Mouse (Mus musculus) cerebellum, adult (tissue): ENCODE results near the gene Skap1.

Experiments used
- ATAC-seq: cut with Nextera tagmentation; 2 replicates; pipeline ENCODE4 v1.9.2; 2017; ENCODE audit warnings: mild to moderate bottlenecking, moderate library complexity, mixed read lengths; ENCODE audit not compliant: insufficient number of reproducible peaks, low FRiP score, low TSS enrichment

Gene Skap1

GRCm38 (mm10) chr11:96550960-96551703, 86.7 kb downstream of the Skap1 start:
- ATAC-seq = no peak

GRCm38 (mm10) chr11:96553091-96553490, 88.7 kb downstream of the Skap1 start:
- no peak for ATAC-seq

- ATAC-seq = no peak
Measured at GRCm38 (mm10) chr11:96560229-96560628, 95.8 kb downstream of the Skap1 start.

DNA sequence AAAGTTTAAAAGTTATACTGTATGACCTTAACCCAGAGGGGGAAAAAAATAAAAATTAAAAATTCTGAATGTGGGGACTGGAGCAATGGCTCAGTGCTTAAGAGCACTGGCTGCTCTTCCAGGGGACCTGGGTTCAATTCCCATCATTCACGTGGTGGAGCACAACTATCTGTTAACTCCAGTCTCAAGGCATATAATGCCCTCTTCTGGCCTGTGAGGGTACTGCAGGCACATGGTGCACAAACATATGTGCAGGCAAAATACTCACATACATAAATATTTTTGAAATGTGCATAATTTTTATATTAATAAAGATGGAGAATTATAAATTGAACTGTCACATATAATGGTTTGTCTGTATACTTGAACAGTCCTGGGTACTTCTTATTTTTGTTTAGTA, 99.7 kb downstream of the Skap1 start:
- ATAC-seq = no peak

DNA sequence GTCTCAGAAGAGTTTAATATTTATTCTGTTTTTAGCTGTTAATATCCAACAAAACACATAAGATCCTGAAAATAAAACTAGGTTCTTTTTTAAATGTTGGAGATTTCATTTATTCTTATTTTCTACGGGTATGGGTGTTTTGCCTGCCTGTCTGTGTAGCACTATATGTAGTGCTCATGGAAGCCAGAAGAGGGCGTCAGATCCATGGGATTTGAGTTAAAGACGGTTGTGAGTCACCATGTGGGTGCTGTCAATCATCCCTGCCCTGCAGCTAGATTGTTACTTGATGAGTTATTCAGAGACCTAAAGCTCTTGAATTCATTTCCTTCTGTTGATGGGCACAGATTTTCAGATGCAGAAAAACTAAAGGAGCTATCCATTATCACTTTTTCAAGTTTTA, 108.1 kb downstream of the Skap1 start:
- ATAC-seq = no peak

GRCm38 (mm10) chr11:96576491-96577427, 112.4 kb downstream of the Skap1 start:
- ATAC-seq = no peak

- no peak for ATAC-seq
Measured at GRCm38 (mm10) chr11:96578551-96579283, 114.3 kb downstream of the Skap1 start.

GRCm38 (mm10) chr11:96581604-96582384, 117.4 kb downstream of the Skap1 start:
- no peak for ATAC-seq

GRCm38 (mm10) chr11:96582595-96582994, 118.2 kb downstream of the Skap1 start:
- no peak for ATAC-seq

- ATAC-seq = no peak
Measured at GRCm38 (mm10) chr11:96589828-96590227, 125.4 kb downstream of the Skap1 start.

DNA sequence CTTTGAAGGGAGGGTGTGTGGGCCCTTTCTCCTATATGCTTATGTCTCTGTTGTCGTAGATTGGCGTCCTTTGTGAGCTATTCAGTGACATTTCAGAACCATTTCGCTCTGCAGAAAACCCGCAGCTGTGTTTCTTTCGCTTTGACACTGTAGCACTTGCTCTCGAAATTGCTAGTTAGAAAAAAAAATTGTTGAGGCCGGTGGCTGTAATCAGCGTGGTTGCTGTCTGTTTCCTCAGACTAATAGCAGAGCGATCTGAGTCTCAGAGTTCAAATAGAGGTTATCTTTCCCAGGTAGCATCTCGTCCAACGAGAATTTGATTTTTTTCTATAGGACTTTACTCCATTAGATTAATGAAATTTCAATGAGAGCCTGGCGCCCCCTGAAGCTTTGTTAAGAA, 131.5 kb downstream of the Skap1 start:
- no peak for ATAC-seq

DNA sequence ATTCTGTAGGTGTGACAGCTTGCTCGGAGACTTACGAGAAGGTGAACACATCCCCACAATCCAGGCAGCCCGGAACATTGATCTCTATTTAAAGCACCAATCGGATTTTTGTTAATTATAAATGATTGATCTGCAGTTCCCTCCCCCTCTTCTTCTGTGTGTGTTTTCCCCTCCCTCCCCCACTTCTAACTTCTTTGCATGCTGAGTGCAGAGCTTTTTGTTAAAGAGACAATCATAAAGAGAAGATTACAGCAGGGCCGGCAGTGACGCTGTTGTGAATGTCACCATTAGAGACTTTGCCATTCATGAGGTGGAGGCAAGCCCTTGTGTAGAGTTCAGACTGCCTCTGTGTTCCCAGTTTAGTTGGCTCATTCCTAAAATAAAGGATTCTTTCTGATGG, 131.9 kb downstream of the Skap1 start:
- ATAC-seq = no peak

DNA sequence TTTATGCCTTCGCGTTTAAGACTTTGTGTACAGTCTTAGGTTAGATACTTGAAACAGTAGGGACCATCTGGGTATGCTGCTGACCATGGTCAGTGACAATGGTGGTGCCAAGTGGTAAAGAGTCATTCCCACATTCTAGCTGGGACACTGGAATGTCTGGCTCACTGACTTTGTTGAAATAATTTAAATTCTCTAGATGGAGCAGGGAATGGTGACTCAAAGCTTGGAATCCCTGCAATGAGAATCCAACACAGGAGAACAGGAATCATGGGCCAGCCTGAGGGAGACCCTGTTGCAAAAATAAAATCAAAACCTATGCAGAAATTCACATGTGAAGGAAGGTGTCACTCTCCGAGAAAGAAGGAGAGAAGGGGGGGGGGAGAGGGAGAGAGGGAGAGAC, 138.4 kb downstream of the Skap1 start:
- no peak for ATAC-seq

- no peak for ATAC-seq
Measured at GRCm38 (mm10) chr11:96604306-96604705, 139.9 kb downstream of the Skap1 start.

GRCm38 (mm10) chr11:96604751-96605450, 140.5 kb downstream of the Skap1 start:
- ATAC-seq = no peak

GRCm38 (mm10) chr11:96605516-96605915, 141.1 kb downstream of the Skap1 start:
- no peak for ATAC-seq

GRCm38 (mm10) chr11:96612596-96612995, 148.2 kb downstream of the Skap1 start:
- no peak for ATAC-seq

DNA sequence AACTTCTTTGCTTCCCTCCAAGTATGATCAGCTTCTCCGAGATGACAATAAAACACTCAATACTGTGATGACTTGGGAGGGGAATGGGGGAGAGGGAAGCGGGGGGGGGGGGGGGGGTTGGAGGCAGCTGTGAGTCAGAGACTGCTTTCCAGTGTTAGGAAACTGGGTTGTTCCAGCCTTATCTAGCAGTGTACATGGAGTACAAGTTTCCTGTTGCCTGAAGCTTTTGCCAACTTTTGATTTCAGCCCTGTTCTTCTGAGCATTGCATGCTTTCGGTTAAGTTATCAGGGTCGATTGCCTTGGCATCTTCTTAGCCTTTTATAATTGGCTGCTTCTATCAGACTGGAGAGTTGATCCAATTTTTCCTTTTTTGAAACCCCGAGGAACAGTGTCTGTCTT, 152.4 kb downstream of the Skap1 start:
- ATAC-seq = no peak

DNA sequence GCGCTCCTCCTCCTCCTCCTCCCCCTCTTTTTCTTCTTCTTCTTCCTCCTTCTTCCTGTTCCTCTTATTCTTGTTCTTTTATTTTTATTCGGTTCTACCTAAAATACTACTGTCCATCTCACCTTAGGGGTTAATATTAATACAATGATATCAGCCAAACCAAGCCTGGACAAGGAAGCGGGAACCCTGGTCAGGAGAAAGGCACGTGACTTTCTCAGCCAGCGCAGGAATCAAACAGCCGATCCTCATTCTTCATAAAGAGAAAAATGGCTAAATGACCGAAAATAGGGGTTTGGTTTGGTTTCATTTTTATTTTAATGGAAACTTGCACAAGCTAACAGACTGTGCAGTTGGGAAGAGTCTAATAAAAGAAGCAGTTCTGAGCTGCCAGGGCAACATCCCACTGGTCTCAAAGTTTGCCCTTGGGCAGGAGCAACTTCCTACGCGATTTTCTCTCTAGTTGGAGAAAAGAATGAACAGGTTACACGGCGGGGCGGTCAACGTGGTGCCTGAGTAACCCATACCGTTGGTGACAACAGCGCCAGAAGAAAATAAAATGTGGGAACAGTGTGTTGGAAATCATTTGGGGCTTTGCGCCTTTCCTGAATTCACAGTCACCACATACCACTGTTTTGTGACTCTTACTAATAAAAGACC, 154.5 kb downstream of the Skap1 start:
- ATAC-seq = no peak
